Mouse (Mus musculus) CH12.LX (cell line): ENCODE results near the gene Pgap3.

Experiments
- CTCF ChIP-seq, 2 experiments: IDR thresholded peaks in 1 of 2; conservative IDR thresholded peaks in 1 of 2; 2 replicates each; pipeline ENCODE4 v1.5.1; 2011 to 2012; ENCODE audit warnings: low read depth in 2 of 2, low read length in 2 of 2, improper control_type of control experiment in 1 of 2, inconsistent platforms in 1 of 2, mild to moderate bottlenecking in 1 of 2, moderate library complexity in 1 of 2
- E2F4 ChIP-seq: IDR thresholded peaks from 2 replicates; pipeline ENCODE4 v1.6.1; 2011; ENCODE audit warnings: low read depth, low read length, improper control_type of control experiment; ENCODE audit not compliant: insufficient replicate concordance
- EP300 ChIP-seq: IDR thresholded peaks from 2 replicates; pipeline ENCODE4 v1.6.1; 2011; ENCODE audit warnings: low read length, improper control_type of control experiment
- GABPA ChIP-seq: IDR thresholded peaks from 2 replicates; pipeline ENCODE4 v1.6.1; 2012; ENCODE audit warnings: low read depth, low read length, improper control_type of control experiment, inconsistent platforms; ENCODE audit not compliant: insufficient replicate concordance
- MAFK ChIP-seq: IDR thresholded peaks from 2 replicates; pipeline ENCODE4 v1.6.1; 2011; ENCODE audit warnings: low read length, improper control_type of control experiment; ENCODE audit not compliant: insufficient replicate concordance
- MAX ChIP-seq: IDR thresholded peaks from 2 replicates; pipeline ENCODE4 v1.6.1; 2011; ENCODE audit warnings: low read length, improper control_type of control experiment
- MYC ChIP-seq: IDR thresholded peaks from 2 replicates; pipeline ENCODE4 v1.6.1; 2011; ENCODE audit warnings: low read depth, mild to moderate bottlenecking, improper control_type of control experiment, low read length
- POLR2A ChIP-seq: IDR thresholded peaks from 2 replicates; pipeline ENCODE4 v1.6.1; 2011; ENCODE audit warnings: low read depth, mild to moderate bottlenecking, improper control_type of control experiment, low read length
- UBTF ChIP-seq: IDR thresholded peaks from 2 replicates; pipeline ENCODE4 v1.6.1; 2012; ENCODE audit warnings: low read depth, mild to moderate bottlenecking, inconsistent platforms, low read length, improper control_type of control experiment, moderate library complexity
- USF1 ChIP-seq: IDR thresholded peaks from 2 replicates; pipeline ENCODE4 v1.6.1; 2014; ENCODE audit warnings: low read depth, mild to moderate bottlenecking, inconsistent platforms, low read length, improper control_type of control experiment

DNA sequence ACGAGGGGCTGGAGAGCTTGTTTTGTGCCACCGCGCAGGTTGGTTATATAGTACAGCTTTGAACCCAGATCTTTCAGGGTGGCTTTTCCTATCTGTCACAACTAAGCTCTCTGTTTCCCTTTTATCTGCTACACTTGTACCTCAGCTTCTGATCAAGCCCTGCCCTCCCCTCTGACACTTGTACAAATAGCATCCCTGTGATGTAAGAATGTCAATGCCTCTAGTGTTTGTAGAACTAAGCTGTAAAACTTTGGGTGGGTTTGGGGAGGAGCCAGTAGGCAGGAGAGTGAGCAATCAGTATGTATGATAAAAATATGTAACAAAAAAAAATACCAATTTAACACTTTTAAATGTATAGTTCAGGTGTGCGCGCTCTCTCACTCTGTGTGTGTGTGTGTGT is 35.9 kb downstream of the Pgap3 start:
- TF ChIP-seq POLR2A (no peak), USF1 (no peak), CTCF (conservative IDR thresholded peaks at IDR 0.05 in 1 of 2, IDR thresholded peaks at IDR 0.05 in 1 of 2; ENCODE audit: low read depth in 2 of 2, low read length in 2 of 2) (no peak), MYC (no peak), GABPA (no peak), UBTF (no peak), MAFK (no peak), EP300 (no peak), MAX (no peak), E2F4 (no peak)
